Mouse (Mus musculus): Measurements from ENCODE around the gene Ccdc171. TPM values are rescaled to one million over a fixed set of nuclear protein-coding genes. Genes with fewer than 3 reads are reported as not detected.
"Not testable (repeated sequence)": the region's sequence is repeated elsewhere in the genome, so short reads cannot be mapped to it uniquely, and the experiment has no call there.

The Ccdc171 gene
- total and polyA plus RNA-seq, 2 experiments from 2014 or later = 2.0 to 3.2 TPM

DNA sequence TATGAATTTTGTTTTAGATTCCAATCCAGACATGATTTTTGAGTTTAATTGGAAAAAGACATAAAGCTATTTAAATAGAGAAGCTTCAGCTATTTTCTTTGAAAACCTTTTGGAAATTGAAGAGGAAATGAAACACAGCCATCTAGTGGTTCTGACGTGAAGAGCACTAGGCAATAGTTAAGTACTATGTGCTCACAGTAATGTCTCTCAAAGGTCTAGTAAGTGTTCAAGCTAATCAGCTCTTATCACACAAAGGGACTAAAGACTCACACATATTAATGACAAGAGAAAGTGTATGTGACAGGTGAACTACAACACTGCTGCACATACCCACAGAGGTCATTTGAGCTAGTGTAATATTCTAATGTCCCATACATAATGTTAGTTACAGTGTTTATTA lies 54.8 kb downstream of the Ccdc171 start:
- H3K36me3 ChIP-seq (ENCODE audit: insufficient read depth, low read length) = no peaks in the 10 kb centered on the region
- H3K9me3 ChIP-seq (ENCODE audit: low read length) = no peaks in the 10 kb centered on the region
- no peak overlapping the region for H3K4me2 ChIP-seq (ENCODE audit: low read depth, low read length)
- WGBS = 11% methylated on average over 1 of the region's 1 CpGs
- no peaks in the 10 kb centered on the region for H3K4me1 ChIP-seq (ENCODE audit: insufficient read depth, low read length)
- no peaks in the 10 kb centered on the region for H3K27me3 ChIP-seq (ENCODE audit: insufficient read depth, low read length)
- H3K9ac ChIP-seq (replicated peaks; ENCODE audit: low read length) = no peak overlapping the region
- DNase-seq (ENCODE audit: low spot score) (peak; percentile 55), ATAC-seq (peak; percentile 68)
- peak; percentile 67 for TF ChIP-seq CTCF (IDR thresholded peaks at IDR 0.05; ENCODE audit: low read depth)
- H3K4me3 ChIP-seq (ENCODE audit: low read length) = no peak overlapping the region
- no peak overlapping the region for H3K27ac ChIP-seq

DNA sequence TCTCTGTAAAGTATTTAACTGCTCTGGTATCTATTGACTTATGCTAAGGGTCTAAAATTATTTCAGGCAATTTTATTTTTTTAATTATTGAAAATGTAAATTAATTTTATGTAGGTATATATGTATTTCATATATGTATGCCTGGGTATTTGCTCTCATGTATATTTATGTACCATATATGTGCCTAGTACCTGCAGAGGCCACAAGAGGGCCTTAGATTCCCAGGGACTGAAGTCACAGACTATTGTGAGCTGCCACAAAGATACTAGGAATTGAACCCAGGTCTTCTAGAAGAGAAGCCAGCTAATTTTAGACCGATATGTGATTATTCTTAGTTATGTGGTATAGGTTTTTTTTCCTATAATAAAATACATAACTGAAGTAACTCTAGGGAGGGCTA lies 62.2 kb downstream of the Ccdc171 start:
- no peak overlapping the region for H3K9ac ChIP-seq (replicated peaks; ENCODE audit: low read length)
- WGBS = 98% methylated on average over 1 of the region's 1 CpGs
- ATAC-seq (no peak), DNase-seq (ENCODE audit: low spot score) (no peak)
- TF ChIP-seq CTCF (IDR thresholded peaks at IDR 0.05; ENCODE audit: low read depth) = no peak
- no peak overlapping the region for H3K4me3 ChIP-seq (ENCODE audit: low read length)
- no peaks in the 10 kb centered on the region for H3K36me3 ChIP-seq (ENCODE audit: insufficient read depth, low read length)
- H3K4me1 ChIP-seq (ENCODE audit: insufficient read depth, low read length) = no peaks in the 10 kb centered on the region
- H3K9me3 ChIP-seq (ENCODE audit: low read length) = no peaks in the 10 kb centered on the region
- no peak overlapping the region for H3K27ac ChIP-seq
- H3K27me3 ChIP-seq (ENCODE audit: insufficient read depth, low read length) = no peaks in the 10 kb centered on the region
- H3K4me2 ChIP-seq (ENCODE audit: low read depth, low read length) = no peak overlapping the region

DNA sequence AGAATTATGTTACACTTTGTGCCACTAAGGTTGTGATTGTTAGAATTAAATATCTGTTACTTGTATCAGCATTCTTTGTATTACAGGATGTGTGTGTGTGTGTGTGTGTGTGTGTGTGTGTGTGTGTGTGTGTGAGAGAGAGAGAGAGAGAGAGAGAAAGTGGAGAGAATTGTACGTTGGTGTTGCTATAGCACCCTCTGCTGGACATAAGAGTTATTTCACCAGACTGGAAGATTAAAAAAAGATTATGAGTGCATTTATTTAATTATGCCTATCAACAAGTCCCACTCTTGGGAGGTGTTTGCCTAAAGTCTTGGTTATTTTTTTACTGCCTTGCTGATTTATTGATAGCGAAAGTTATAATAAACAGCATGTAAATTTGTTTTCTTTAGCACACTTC lies 71.1 kb downstream of the Ccdc171 start:
- Histone ChIP-seq H3K9ac (replicated peaks; ENCODE audit: low read length) (no peak overlapping the region), H3K9me3 (ENCODE audit: low read length) (no peaks in the 10 kb centered on the region), H3K36me3 (ENCODE audit: insufficient read depth, low read length) (no peaks in the 10 kb centered on the region), H3K27ac (no peak overlapping the region), H3K4me1 (ENCODE audit: insufficient read depth, low read length) (no peaks in the 10 kb centered on the region), H3K4me2 (ENCODE audit: low read depth, low read length) (no peak overlapping the region), H3K27me3 (ENCODE audit: insufficient read depth, low read length) (no peaks in the 10 kb centered on the region), H3K4me3 (ENCODE audit: low read length) (no peak overlapping the region)
- DNase-seq (ENCODE audit: low spot score) (peak; percentile 51), ATAC-seq (no peak)
- WGBS = 26% methylated on average over 2 of the region's 2 CpGs
- peak; percentile 73 for TF ChIP-seq CTCF (IDR thresholded peaks at IDR 0.05; ENCODE audit: low read depth)

DNA sequence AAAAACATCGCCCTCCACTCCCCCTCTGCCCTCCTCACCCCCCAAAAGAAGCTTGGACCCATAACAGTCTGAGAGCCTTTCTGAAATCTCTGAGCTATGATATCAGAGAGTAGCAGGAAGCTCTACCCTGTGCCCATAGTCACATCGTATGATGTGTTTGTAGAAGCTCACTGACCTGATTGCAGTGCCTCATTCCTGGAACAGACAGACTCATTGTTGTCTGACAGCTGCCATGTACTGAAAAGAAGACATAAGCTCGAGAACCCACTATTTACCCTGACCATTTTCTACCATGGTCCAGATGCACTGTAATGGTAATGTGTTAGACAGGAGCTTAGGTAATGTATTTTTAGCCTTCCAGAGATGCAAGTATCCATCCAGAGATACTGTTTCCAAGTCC lies 85.8 kb downstream of the Ccdc171 start:
- ATAC-seq (no peak), DNase-seq (ENCODE audit: low spot score) (no peak)
- TF ChIP-seq CTCF (IDR thresholded peaks at IDR 0.05; ENCODE audit: low read depth) = no peak
- H3K36me3 ChIP-seq (ENCODE audit: insufficient read depth, low read length) = no peaks in the 10 kb centered on the region
- no peak overlapping the region for H3K4me2 ChIP-seq (ENCODE audit: low read depth, low read length)
- no peak overlapping the region for H3K9ac ChIP-seq (replicated peaks; ENCODE audit: low read length)
- H3K27me3 ChIP-seq (ENCODE audit: insufficient read depth, low read length) = no peaks in the 10 kb centered on the region
- 81% methylated on average over 3 of the region's 3 CpGs for WGBS
- H3K4me1 ChIP-seq (ENCODE audit: insufficient read depth, low read length) = no peaks in the 10 kb centered on the region
- H3K4me3 ChIP-seq (ENCODE audit: low read length) = no peak overlapping the region
- H3K9me3 ChIP-seq (ENCODE audit: low read length) = no peaks in the 10 kb centered on the region
- no peak overlapping the region for H3K27ac ChIP-seq

DNA sequence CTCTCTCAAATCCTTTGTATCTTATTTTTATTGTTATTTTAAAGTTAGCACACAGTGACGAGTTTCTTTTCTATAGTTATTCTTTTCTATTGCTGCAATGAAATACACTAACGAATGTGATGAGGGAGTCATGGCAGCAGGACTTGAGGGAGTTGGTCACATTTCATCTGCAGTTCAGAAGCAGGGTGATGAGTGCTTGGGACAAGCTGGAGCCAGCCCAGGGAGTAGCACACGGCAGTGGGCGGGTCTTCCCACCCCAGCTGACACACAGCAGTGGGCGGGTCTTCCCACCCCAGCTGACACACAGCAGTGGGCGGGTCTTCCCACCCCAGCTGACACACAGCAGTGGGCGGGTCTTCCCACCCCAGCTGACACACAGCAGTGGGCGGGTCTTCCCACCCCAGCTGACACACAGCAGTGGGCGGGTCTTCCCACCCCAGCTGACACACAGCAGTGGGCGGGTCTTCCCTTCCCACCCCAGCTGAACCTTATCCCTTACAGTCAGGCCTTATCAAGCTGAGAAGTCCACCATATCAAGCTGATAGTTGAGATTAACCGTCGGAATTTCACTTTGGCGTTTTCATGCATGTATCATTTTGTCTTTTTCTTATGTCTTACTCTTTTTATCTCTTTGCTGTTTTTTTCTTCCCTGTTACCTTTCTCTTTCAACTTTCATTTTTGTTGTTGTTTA lies 97.8 kb downstream of the Ccdc171 start:
- not testable (repeated sequence) for H3K4me2 ChIP-seq (ENCODE audit: low read depth, low read length); DNase-seq (ENCODE audit: low spot score); H3K4me3 ChIP-seq (ENCODE audit: low read length); H3K27ac ChIP-seq; H3K9me3 ChIP-seq (ENCODE audit: low read length); H3K27me3 ChIP-seq (ENCODE audit: insufficient read depth, low read length); H3K36me3 ChIP-seq (ENCODE audit: insufficient read depth, low read length); ATAC-seq; H3K9ac ChIP-seq (replicated peaks; ENCODE audit: low read length); H3K4me1 ChIP-seq (ENCODE audit: insufficient read depth, low read length)
- WGBS = 36% methylated on average over 9 of the region's 13 CpGs

DNA sequence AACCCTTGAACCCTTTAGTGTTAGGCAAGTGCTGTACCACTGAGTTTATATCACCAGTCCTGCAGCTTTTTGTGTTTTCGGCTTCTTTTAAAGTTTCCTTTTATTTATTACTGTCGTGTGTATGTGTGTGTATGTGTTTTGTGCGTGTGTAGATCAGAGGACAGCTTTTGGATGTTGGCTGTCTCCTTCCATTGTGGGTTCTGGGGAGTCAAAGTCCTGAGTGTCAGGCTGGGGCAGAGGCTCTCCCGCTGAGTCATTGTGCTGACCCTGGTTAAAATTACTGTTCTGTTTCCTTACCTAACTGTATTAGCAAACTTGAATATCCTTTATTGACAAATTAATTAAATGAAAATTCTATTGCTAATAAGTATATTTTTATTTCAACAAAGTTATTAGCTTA lies 98.4 kb downstream of the Ccdc171 start:
- WGBS = 87% methylated on average over 4 of the region's 4 CpGs
- no peak overlapping the region for H3K4me2 ChIP-seq (ENCODE audit: low read depth, low read length)
- no peak overlapping the region for H3K27ac ChIP-seq
- no peak for ATAC-seq
- H3K4me3 ChIP-seq (ENCODE audit: low read length) = no peak overlapping the region
- H3K9ac ChIP-seq (replicated peaks; ENCODE audit: low read length) = no peak overlapping the region
- no peak for DNase-seq (ENCODE audit: low spot score)
- H3K4me1 ChIP-seq (ENCODE audit: insufficient read depth, low read length) = no peaks in the 10 kb centered on the region
- H3K9me3 ChIP-seq (ENCODE audit: low read length) = no peaks in the 10 kb centered on the region
- TF ChIP-seq CTCF (IDR thresholded peaks at IDR 0.05; ENCODE audit: low read depth) = no peak
- H3K27me3 ChIP-seq (ENCODE audit: insufficient read depth, low read length) = no peaks in the 10 kb centered on the region
- H3K36me3 ChIP-seq (ENCODE audit: insufficient read depth, low read length) = no peaks in the 10 kb centered on the region

DNA sequence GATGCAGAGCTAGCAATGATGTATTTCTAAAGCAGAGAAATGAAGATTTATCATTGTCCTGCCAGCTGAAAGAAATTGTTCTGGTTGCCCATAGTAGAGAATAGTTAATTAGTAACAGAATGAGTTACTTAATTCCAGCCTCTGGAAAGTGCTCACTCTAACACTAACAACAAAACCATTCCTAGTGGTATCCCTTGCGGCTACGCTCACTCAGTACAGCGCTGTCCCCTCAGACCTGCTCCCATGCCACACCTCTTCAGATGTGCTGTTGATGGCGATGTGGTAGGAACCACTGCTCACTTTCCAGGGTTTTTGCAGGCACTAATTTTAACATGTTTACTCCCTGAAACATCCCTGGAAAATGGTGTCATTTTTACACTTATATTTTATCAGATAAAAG lies 126.1 kb downstream of the Ccdc171 start:
- Histone ChIP-seq H3K9me3 (ENCODE audit: low read length) (no peaks in the 10 kb centered on the region), H3K36me3 (ENCODE audit: insufficient read depth, low read length) (no peaks in the 10 kb centered on the region), H3K27ac (no peak overlapping the region), H3K27me3 (ENCODE audit: insufficient read depth, low read length) (no peaks in the 10 kb centered on the region), H3K9ac (replicated peaks; ENCODE audit: low read length) (no peak overlapping the region), H3K4me2 (ENCODE audit: low read depth, low read length) (no peak overlapping the region), H3K4me3 (ENCODE audit: low read length) (no peak overlapping the region), H3K4me1 (ENCODE audit: insufficient read depth, low read length) (peaks cover under 1% of the 10 kb centered on the region; the same call in 1 of the 2 replicates)
- WGBS = 89% methylated on average over 4 of the region's 4 CpGs
- TF ChIP-seq CTCF (IDR thresholded peaks at IDR 0.05; ENCODE audit: low read depth) = no peak
- ATAC-seq (no peak), DNase-seq (ENCODE audit: low spot score) (no peak)

Data from hindbrain, postnatal 0 days (tissue).